Mouse (Mus musculus) left cerebral cortex, adult 11 months (tissue): ENCODE data around the gene Ak8.
A peak's percentile ranks its signal among the peaks of the same experiment; 100 is the strongest.

ENCODE experiments used
- DNase-seq: peaks from one replicate; pipeline ENCODE4 v3.0.0; 2022; ENCODE audit warnings: low spot score

The Ak8 gene

GRCm38 (mm10) chr2:28796298-28796697 is 96.3 kb downstream of the Ak8 start:
- DNase-seq, result no peak

DNA sequence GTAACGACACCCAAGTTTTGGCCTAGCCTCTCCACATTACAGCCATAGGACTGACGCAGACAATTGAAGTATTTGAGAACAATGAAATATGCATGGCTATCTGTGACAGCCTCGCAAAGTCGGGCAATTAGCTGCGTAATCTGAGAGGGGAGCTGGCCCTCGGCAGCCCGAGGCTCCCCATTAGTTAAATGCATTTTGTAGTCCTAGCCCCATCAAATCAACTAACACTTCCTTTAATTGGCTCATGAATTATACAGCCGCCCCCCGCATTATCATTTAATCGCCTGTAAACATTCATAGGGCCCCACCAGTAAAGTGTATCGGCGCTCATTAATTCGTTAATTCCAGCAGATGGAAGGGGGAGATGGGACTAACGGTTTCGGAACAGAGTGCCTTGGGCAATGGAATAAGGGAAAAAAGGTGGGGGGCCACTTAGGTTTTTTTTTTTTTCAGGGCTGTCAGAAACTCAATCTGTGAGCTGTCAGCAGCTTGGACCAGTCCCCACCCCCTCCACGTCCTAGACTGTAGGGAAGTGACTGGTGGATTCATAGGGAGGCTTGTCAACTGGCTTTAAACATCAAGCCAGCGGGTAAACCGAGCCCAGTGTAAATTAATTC is 97.6 kb downstream of the Ak8 start:
- no peak for DNase-seq

DNA sequence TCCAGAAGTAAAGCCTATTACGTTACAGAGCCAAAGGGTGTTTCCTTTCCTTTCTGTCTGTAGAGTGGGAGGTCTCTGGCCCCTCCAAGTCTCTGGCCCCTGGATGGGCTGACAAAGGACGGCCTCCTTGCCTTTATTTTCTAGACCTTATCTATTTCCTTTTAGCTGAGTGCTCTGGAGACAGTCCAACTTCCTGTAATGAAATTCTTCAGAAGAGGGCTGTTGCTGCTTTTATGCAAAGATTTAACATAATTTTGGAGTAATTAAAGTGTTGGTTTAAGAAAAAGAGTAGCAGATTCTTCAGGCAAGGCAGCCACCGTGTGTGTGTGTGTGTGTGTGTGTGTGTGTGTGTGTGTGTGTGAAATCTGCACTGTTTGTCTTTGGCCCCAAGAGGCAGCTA is 98.4 kb downstream of the Ak8 start:
- DNase-seq, result no peak

DNA sequence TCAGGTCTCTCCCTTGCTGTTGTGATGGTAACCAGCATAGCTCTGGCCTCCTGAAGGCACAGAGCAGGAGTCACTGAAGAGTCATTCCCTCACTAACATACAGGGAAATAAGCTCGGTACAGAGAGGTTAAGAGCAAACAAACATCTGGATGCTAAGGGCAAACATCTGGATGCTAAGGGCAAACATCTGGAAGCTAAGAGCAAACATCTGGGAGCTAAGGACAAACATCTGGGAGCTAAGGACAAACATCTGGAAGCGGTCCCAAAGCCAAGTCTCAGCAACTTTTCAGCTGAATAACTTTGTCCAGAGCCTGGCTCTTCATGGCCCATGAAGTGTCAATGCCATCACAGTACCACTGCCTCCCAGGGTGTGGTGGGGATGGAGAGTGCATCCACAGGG is 99.6 kb downstream of the Ak8 start:
- no peak for DNase-seq

- no peak for DNase-seq
These were observed 103.4 kb downstream of the Ak8 start for GRCm38 (mm10) chr2:28803406-28803805.

GRCm38 (mm10) chr2:28808841-28809240 is 108.9 kb downstream of the Ak8 start:
- no peak for DNase-seq

DNA sequence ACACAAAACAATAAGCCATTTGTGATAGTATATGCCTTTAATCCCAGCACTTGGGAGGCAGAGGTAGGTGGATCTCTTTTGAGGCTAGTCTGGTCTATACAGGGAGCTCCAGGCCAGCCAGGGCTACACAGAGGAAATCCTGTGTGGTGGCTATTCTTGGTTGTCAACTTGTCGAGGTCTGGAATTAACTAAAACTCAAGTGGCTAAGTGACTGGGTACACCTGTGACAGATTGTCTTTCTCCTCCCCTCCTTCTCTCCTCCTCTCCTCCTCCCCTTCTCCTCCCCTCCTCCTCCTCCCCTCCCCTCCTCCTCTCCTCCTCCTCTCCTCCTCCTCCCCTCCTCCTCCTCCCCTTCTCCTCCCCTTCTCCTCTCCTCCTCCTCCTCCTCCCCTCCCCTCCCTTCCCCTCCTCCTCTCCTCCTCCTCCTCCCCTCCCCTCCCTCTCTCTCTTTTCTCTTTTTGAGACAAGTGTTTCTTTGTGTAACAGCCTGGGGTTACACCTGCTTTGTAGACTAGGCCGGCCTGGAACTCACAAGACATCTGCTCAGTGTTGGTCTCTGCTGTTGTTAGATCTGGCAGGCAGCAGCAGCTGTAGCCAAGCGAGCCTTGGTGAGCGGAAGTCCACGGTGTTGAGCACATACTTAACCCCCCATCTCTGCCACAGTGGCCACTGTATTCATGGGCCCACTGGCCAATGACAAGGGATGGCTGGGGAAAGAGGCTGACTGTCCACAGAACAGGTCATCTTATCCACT is 110.5 kb downstream of the Ak8 start:
- DNase-seq, result no peak

- no peak for DNase-seq
These were observed 118.9 kb downstream of the Ak8 start for GRCm38 (mm10) chr2:28818866-28819265.

DNA sequence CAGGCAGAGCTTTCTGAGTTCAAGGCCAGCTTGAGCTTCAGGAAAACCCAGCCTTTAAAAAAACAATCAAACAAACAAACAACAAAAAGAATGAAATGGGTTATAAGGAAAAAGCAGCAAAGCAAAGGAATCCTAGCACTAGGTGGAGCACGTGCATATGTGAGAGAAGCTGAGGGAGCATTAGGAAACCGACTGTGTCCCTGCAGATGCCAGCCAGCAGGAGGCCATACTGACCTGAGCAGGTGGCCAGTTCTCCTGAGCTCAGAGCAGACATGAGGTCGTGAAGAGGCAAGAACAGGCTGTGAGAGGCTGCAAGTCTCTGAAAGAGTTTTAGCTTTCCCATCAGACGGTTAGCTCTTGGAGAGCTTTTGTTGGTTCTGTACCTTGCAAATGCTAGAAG is 129.3 kb downstream of the Ak8 start:
- no peak for DNase-seq

- no peak for DNase-seq
These were observed 136.4 kb downstream of the Ak8 start for GRCm38 (mm10) chr2:28836181-28836940.

GRCm38 (mm10) chr2:28839501-28840221 is 139.7 kb downstream of the Ak8 start:
- DNase-seq, result no peak

DNA sequence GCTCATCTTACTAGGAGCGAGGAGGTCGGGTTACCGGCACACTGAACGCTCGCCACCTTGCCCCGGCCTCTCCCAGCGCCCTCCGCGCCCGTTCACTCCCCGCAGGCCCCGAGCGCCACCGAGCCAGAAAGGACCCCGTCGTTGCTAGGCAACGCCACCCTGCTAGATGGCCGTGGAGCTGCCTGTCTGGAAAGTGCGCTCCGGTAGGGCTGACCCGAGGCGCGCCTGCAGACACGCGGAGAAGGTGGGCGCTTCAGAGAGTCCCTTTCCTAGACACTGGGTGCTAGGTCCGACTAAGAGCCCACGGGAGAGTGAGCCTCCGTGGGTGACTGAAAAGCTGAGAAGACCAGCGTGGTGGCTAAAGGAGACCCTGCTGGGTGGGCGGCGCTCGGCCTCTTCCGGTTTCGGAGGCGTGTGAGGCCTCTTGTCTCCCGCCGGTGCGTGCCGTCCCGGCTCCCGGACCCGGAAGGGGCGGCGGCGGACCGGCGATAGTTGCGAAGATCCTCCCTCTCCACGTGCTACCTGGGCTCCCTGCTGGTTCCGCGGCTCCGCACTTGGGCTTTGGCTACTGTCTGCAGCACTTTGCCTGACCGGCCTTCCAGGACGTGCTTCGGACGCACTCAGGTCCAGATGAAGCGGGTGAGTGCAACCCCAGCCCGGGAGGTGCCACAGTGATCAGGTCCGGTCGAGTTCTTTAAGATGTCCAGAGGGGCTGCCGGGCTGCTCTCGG is 140.4 kb downstream of the Ak8 start, which contains the start of the genes Gtf3c4 and Ddx31:
TSS of gene Gtf3c4 (minus strand) at position 139 of the 730 bp plus-strand sequence.
TSS of gene Ddx31 (plus strand) at position 185 of the 730 bp plus-strand sequence.
- DNase-seq, result peak; percentile 86

GRCm38 (mm10) chr2:28842042-28842441 is 142.1 kb downstream of the Ak8 start:
- DNase-seq, result no peak

GRCm38 (mm10) chr2:28848879-28849278 is 148.9 kb downstream of the Ak8 start:
- no peak for DNase-seq

- DNase-seq, result no peak
These were observed 152.6 kb downstream of the Ak8 start for GRCm38 (mm10) chr2:28852594-28852993.

- DNase-seq, result no peak
These were observed 155.8 kb downstream of the Ak8 start for GRCm38 (mm10) chr2:28855773-28856172.

DNA sequence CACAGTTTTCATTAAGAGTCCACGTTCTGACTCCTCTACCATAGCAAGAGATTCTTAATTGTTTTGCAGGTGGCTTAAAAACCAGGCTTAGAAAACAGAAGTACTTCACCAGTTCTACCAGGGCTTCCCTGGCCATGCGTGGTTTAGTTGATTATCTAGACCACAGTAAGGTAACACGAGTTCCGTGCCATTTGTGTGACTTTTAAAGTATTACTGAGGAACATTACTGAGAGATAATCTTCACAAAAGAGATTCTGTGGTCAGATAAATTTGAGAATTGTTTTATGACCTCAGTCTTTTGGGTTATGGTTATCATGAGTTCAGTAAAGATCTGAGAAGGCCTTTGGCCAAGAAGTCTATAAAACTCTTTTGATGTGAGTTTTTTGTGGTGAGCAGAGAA is 159.3 kb downstream of the Ak8 start:
- DNase-seq, result no peak

- no peak for DNase-seq
These were observed 160.9 kb downstream of the Ak8 start for GRCm38 (mm10) chr2:28860678-28861423.
